Mouse (Mus musculus): ENCODE results near the gene Gipc2.

DNA sequence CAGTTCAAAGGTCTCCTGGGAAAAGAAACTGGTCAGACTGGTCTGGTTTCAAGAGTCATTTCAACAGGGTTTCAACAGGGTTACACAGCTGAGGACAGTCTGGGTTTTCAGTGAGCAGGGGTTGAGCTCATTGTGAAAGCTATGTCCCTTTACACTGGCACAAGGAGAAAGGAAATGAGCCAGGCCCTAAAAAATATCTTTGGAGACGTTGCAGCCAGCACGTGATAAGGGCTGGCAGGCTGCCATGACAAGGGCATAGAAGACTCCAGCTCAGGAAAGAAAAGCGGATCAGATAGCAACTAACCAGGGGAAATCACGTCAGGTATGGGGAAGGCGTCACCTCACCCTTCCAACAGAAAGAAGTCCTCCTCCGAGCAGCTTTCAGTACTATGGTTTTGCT, 43.9 kb downstream of the Gipc2 start:
- TF ChIP-seq CTCF (IDR thresholded peaks at IDR 0.05; ENCODE audit: borderline replicate concordance, insufficient read depth, low read length): no peak
- no peak for TF ChIP-seq POLR2A (IDR thresholded peaks at IDR 0.05; ENCODE audit: low read depth, low read length)

Measured in embryonic fibroblast, embryonic 13.5 days (primary cell).